Mouse (Mus musculus): ENCODE measurements around the gene Plcd3.

DNA sequence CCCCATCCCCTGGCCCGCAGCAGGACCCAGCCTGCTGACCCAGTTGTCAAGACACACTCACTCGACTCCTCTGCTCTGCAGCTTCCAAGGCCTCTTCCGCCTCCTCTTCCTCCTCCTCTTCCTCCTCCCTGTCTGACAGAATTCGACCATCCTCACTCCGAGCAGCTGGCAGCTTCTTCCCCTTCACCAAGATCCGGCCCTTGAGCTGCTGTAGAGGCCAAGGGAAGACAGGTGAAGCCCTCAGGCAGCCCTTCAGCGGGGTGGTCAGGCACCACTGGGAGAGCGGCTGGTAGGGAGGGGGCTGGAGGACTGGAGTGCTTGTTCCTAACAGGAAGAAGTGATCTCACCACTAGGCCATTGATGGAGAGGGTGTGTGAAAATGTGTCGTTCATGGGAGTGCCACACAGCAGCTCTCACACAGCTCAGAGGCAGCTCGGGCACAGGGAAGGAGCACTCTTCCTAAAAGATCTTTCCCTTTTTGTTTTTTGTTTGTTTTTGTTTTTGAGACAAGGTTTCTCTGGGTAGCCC lies 26.6 kb downstream of the Plcd3 start:
- TF ChIP-seq CTCF (IDR thresholded peaks at IDR 0.05; ENCODE audit: control insufficient read depth, insufficient read depth, insufficient read length) (no peak), MYOD1 (IDR thresholded peaks at IDR 0.05; ENCODE audit: control insufficient read depth, insufficient read length, low read depth) (no peak), MYOG (IDR thresholded peaks at IDR 0.05; ENCODE audit: control insufficient read depth, extremely low read depth, insufficient read length) (no peak), MAX (IDR thresholded peaks at IDR 0.05) (no peak), CEBPB (IDR thresholded peaks at IDR 0.05; ENCODE audit: low read depth) (no peak)
